Mouse (Mus musculus) bone marrow macrophage, adult 2 months (primary cell): Measurements from ENCODE around the gene Ap5b1.

Experiments
- CTCF ChIP-seq: IDR thresholded peaks from 2 replicates; pipeline ENCODE4 v1.5.1; 2012; ENCODE audit warnings: low read depth, mild to moderate bottlenecking, low read length, moderate library complexity
- POLR2A ChIP-seq: IDR thresholded peaks from 2 replicates; pipeline ENCODE4 v1.6.1; 2012; ENCODE audit warnings: mild to moderate bottlenecking, low read depth, low read length, borderline replicate concordance

- TF ChIP-seq POLR2A: no peak
- TF ChIP-seq CTCF: no peak
These were observed 14.0 kb upstream of the Ap5b1 start for GRCm38 (mm10) chr19:5553802-5554201.
